Mouse (Mus musculus) brain, embryonic 14.5 days (tissue): ENCODE results near the gene Siae.

Experiments used
- CTCF ChIP-seq: fragments of 200-500 bp; IDR thresholded peaks from 2 replicates; pipeline ENCODE4 v1.5.1; 2012; ENCODE audit warnings: inconsistent platforms, mild to moderate bottlenecking, moderate library complexity, borderline replicate concordance; ENCODE audit not compliant: insufficient read depth, insufficient read length; ENCODE audit errors: extremely low read depth
- POLR2A ChIP-seq: fragments of 200-500 bp; IDR thresholded peaks from 2 replicates; pipeline ENCODE4 v1.6.1; 2012; ENCODE audit warnings: mild to moderate bottlenecking, inconsistent platforms, borderline replicate concordance; ENCODE audit not compliant: poor library complexity, insufficient read depth, insufficient read length, severe bottlenecking; ENCODE audit errors: extremely low read depth

DNA sequence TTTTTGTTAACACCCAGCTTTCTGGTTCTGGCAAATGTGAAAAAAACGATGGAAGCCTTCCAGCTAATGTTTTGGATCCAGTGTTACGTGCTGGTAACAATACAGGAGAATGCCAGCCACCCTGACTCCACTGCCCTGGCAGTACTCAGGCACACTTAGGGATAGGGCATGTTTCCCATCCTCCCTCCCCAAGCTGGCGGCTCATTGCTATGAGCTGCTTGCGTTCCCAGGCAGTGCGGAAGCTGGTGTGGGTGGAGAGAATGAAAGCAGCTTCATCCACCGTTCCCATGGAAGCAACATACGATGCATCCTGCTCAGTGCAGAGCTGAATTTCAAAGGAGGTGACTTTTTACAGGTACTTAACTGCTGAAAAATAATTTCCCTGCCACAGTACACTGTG lies 70.1 kb downstream of the Siae start:
- no peak for TF ChIP-seq CTCF
- TF ChIP-seq POLR2A: no peak
